Mouse (Mus musculus) stomach, postnatal 0 days (tissue): ENCODE results near the gene Gm4871.

ENCODE experiments used
- CTCF ChIP-seq: IDR thresholded peaks from 2 replicates; pipeline ENCODE4 v1.5.1; 2016; ENCODE audit warnings: antibody characterized with exemption, low read depth, mild to moderate bottlenecking, moderate library complexity
- EP300 ChIP-seq: optimal IDR thresholded peaks from 2 replicates; pipeline ENCODE3; 2016; ENCODE audit warnings: antibody characterized with exemption

DNA sequence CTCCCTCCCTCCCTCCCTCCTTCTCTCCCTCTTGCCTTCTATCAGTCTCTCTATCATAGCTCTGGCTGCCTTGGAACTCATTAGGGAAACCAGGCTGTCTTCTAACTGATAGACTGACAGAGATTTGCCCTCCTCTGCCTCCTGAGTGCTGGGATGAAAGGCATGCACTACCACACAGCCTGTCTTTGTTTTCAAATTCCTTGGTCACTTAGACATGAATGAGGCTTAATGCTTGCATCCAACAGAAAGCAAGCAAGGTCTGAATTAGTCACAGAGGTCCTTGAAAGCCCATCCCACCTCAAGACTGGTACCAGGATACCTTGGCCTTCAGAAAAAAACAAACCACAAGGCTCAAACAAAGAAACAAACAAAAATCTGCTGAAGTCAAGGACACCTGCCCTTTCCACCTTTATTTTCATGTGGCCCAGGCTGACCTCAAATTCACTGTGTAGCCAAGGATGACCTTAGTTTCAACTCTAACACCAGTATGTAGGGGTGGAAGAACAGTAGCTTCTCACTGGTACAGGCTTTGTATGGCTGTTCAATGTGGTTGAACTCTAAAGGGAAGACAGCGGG lies 32.3 kb upstream of the Gm4871 start:
- TF ChIP-seq EP300, result no peak
- no peak for TF ChIP-seq CTCF
